Mouse (Mus musculus) cerebellum, adult 18-20 months (tissue): ENCODE measurements around the gene Gm21983.
A peak's percentile ranks its signal among the peaks of the same experiment; 100 is the strongest.

Source experiments
- DNase-seq, 2 experiments: peaks; one replicate each; pipeline ENCODE4 v3.0.0; 2021

The Gm21983 gene

DNA sequence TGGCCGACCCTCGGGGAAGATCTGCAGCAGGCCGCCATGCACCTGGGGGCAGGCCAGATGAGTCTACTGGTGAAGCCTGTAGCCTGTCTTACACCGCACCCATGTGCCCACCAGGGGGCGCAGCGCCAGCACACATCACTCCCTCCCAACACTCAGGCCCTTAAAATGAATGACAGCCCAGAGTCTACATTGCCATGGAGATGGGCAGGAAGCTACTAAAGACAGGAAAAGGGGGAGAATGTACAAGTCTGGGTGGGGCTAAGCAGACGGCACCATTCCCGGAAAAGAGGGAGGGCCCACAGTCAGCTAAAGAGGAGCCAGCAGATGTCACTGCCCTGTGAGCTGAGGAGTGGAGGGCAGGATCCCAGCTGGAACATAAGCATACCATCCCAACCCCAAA, 21.0 kb downstream of the Gm21983 start:
- peak; percentile 81 to 89 for DNase-seq

- peak in 1 of 2 experiments; percentile 12 for DNase-seq
Measured at GRCm38 (mm10) chr7:27159256-27159655, 21.6 kb downstream of the Gm21983 start.

GRCm38 (mm10) chr7:27158171-27158570, 22.7 kb downstream of the Gm21983 start:
- peak in 1 of 2 experiments; percentile 5 for DNase-seq

GRCm38 (mm10) chr7:27156005-27156404, 24.9 kb downstream of the Gm21983 start:
- peak in 1 of 2 experiments; percentile 8 for DNase-seq

GRCm38 (mm10) chr7:27153205-27153764, 27.6 kb downstream of the Gm21983 start, which contains the start of gene Cyp2t4:
Cyp2t4 (plus strand) TSS chr7:27153714.
- DNase-seq = peak; percentile 33 to 36

GRCm38 (mm10) chr7:27136410-27136996, 44.4 kb downstream of the Gm21983 start:
- DNase-seq = no peak

- DNase-seq = no peak
Measured at GRCm38 (mm10) chr7:27133757-27134156, 47.1 kb downstream of the Gm21983 start.

- no peak for DNase-seq
Measured at GRCm38 (mm10) chr7:27133156-27133555, 47.7 kb downstream of the Gm21983 start.

- DNase-seq = peak; percentile 62 to 70
Measured at GRCm38 (mm10) chr7:27132588-27132987, 48.3 kb downstream of the Gm21983 start.

DNA sequence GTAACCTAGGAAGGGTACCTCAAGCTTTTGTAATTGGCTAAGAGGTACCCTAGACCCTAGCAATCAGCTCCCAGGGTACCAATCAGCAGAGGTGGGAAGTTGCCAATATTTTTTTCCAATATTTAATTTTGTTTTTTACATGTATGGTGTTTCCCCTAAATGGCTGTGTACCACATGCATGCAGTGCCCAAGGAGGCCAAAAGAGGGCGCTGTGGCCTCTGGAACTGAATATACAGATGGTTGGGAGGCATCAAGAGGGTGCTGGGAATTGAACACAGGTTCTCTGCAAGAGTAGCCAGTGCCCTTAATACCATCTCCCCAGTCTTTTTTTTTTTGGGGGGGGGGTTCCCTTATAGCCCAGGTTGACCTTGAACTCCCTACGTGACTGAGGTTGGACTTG, 49.5 kb downstream of the Gm21983 start:
- no peak for DNase-seq

DNA sequence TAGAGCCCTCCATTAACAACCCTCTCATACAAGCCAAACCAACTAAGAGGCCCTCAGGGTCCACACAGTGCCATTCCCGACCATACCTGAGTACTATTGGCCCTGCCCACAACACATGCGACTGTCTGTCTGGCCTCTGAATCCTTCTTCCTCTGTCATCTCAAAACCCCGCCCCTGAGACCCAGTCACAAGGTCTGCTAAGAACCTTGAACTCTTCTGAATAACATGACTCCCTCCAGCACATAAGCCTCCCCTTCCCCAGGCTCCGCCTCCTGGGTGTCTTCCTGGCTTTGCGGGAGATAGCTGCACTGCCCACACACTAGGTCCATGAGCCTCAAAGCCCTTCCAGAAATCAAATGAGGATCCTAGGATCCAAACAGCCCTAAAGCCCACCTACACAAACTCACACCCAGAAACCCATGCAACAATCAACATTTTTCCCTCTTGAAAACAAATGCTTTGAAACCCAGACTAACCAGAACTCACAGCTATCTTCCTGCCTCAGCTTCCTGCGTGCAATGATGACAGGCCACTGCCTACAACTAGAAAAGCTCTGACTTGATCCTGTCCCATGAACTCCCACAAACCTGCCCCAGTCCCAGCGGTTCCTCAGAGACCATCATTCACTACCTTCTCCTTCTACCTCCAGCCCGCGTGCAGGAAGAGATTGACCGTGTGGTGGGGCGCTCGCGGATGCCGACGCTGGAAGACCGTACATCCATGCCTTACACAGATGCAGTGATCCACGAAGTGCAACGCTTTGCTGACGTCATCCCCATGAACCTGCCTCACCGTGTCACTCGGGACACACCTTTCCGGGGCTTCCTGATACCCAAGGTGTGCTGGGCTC, 50.1 kb downstream of the Gm21983 start:
- DNase-seq = no peak

GRCm38 (mm10) chr7:27129811-27130210, 51.1 kb downstream of the Gm21983 start:
- DNase-seq = no peak

DNA sequence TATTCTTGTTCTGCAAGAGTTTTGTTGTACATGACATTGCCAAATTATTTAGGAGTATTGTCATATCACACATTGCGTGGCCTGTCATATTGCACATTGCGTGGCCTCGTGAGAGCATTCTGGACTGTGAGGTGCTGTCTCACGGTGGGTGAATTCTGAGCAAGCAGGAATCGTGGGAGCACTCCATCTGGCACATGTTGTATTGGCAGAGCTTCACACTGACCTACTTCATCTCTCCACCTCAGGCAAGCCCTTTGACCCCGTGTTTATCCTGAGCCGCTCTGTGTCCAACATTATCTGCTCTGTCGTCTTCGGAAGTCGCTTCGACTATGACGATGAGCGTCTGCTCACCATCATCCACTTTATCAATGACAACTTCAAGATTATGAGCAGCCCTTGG, 51.9 kb downstream of the Gm21983 start:
- DNase-seq = no peak

DNA sequence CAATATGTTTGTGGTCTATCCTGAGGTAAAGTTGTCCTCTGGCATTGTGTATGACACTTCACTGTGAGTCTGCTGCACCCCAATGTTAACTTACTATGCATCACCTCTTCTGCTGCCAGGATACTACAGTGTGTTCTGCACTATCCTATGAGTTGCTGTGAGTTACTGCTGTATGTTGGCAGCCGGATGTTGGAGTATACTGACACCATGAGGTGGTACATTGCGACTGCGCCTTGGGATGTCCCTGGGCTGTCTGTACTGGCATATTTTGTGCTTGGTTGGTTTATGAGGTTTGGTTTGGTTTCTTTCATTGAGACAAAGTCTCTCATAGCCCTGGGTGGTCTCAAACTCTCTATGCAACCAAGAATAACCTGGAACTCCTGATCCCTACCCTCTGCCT, 52.7 kb downstream of the Gm21983 start:
- no peak for DNase-seq

- no peak for DNase-seq
Measured at GRCm38 (mm10) chr7:27124969-27125368, 55.9 kb downstream of the Gm21983 start.

DNA sequence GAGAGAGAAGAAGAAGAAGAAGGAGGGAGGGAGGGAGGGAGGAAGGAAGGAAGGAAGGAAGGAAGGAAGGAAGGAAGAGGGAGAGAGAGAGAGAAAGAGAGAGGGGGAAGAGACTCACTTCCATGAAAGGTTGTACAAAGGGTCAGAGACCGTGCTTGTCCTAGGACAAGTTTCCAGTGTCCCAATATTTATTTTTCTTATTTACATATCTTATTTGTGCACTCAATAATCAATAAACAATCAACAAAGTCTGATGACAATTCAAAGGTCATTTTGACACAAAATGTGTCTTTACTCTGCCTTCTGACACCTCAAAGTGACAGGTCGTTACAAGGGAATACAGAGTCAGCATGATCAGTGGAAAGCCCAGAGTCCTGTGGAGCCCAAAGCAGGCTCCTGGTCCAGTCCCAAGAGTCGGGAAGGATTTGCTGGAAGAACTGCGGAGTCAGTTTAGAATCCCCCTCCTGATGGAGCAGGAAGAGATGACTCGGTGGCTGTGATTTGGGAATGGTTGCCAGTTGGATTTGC, 56.5 kb downstream of the Gm21983 start:
- no peak for DNase-seq

DNA sequence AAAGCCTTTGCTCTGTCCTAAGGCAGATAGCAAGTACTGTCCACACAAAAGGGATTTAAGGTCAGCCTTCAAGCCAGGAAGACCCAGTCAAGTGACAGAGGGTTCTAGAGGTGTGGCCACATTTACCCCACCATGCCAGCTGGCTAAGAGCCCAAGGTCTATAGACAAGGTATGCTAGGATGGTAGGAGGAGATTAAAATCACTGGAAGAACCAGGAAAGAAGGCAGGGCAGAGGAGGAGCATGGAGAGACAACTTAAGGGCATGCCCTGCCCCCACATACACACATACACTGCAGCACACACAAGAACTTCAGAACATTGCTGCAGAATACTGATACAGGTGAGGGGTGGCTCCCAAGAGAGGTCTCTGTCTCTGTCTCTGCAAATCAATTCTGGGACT, 61.2 kb downstream of the Gm21983 start, which contains the start of gene Cyp2f2:
Gene Cyp2f2, plus strand, starts transcription at position 234 of the 400 bp plus-strand sequence.
- DNase-seq = no peak
